Mouse (Mus musculus) hindbrain, embryonic 10.5 days (tissue): Measurements from ENCODE around the gene Klf16. TPM values are rescaled to one million over a fixed set of nuclear protein-coding genes. Genes with fewer than 3 reads are reported as not detected.

Source experiments
- DNase-seq: peaks from one replicate; pipeline ENCODE4 v3.0.0-alpha.2; 2017; ENCODE audit warnings: low spot score
- H3K27ac ChIP-seq: fragments of 300-500 bp; sonication (generic); 2 replicates; pipeline ENCODE4 v1.5.1; 2016; ENCODE audit warnings: mild to moderate bottlenecking, moderate library complexity
- H3K27me3 ChIP-seq: fragments of 300-500 bp; sonication (generic); 2 replicates; pipeline ENCODE4 v1.6.1; 2016; ENCODE audit warnings: mild to moderate bottlenecking; ENCODE audit not compliant: poor library complexity, insufficient read depth, severe bottlenecking
- H3K36me3 ChIP-seq: fragments of 300-500 bp; sonication (generic); 2 replicates; pipeline ENCODE4 v1.6.1; 2016; ENCODE audit warnings: mild to moderate bottlenecking, moderate library complexity
- H3K4me1 ChIP-seq: fragments of 300-500 bp; sonication (generic); replicated peaks from 2 replicates; pipeline ENCODE4 v1.6.1; 2016; ENCODE audit warnings: mild to moderate bottlenecking
- H3K4me3 ChIP-seq: fragments of 300-500 bp; sonication (generic); 2 replicates; pipeline ENCODE4 v1.5.1; 2016; ENCODE audit warnings: mild to moderate bottlenecking, moderate library complexity
- H3K9me3 ChIP-seq: fragments of 300-500 bp; sonication (generic); 2 replicates; pipeline ENCODE4 v1.6.1; 2016; ENCODE audit warnings: mild to moderate bottlenecking, moderate library complexity
- WGBS: fragments of 180-500 bp; shearing (Covaris S2); methylation state at CpG from one replicate; pipeline ENCODE4 v1.1.7; 2016; 5-methylcytosine and 5-hydroxymethylcytosine counted together
- polyA plus RNA-seq: library from polyadenylated mRNA; unstranded; fragments of >200 nt; fragmentation: Nextera tagmentation; extraction: Ambion mirVana; gene quantifications from 2 replicates; pipeline ENCODE4 v1.2.1, GENCODE M21; 2016

The Klf16 gene
- polyA plus RNA-seq, 1 experiment from 2014 or later = 7.3 TPM

GRCm38 (mm10) chr10:80578131-80578750 lies 1.1 kb upstream of the Klf16 start:
- Histone ChIP-seq H3K9me3 (no peaks in the 10 kb centered on the region), H3K27me3 (0 out of 2 replicates have a peak, but pooled peaks cover 3% of the 10 kb centered on the region), H3K36me3 (peaks cover 11% of the 10 kb centered on the region), H3K4me3 (peak overlapping the region; percentile 79), H3K4me1 (peaks cover 59% of the 10 kb centered on the region), H3K27ac (peak overlapping the region; percentile 90)
- WGBS = under 1% methylated on average over 29 of the region's 29 CpGs
- DNase-seq = peak; percentile 86

- Histone ChIP-seq H3K4me1 (peaks cover 75% of the 10 kb centered on the region), H3K36me3 (no peaks in the 10 kb centered on the region), H3K27ac (peak overlapping the region; percentile 90), H3K4me3 (peak overlapping the region; percentile 79), H3K9me3 (no peaks in the 10 kb centered on the region), H3K27me3 (0 out of 2 replicates have a peak, but pooled peaks cover 3% of the 10 kb centered on the region)
- DNase-seq = peak; percentile 51
- WGBS = under 1% methylated on average over 96 of the region's 96 CpGs
Observed at GRCm38 (mm10) chr10:80576351-80577194, 548 bp downstream of the Klf16 start.

GRCm38 (mm10) chr10:80575925-80576324 lies 1.2 kb downstream of the Klf16 start:
- Histone ChIP-seq H3K36me3 (no peaks in the 10 kb centered on the region), H3K9me3 (no peaks in the 10 kb centered on the region), H3K4me3 (peak overlapping the region; percentile 79), H3K4me1 (peaks cover 81% of the 10 kb centered on the region), H3K27me3 (0 out of 2 replicates have a peak, but pooled peaks cover 3% of the 10 kb centered on the region), H3K27ac (peak overlapping the region; percentile 90)
- 18% methylated on average over 17 of the region's 17 CpGs for WGBS
- no peak for DNase-seq

GRCm38 (mm10) chr10:80574896-80575295 lies 2.2 kb downstream of the Klf16 start:
- Histone ChIP-seq H3K36me3 (no peaks in the 10 kb centered on the region), H3K27ac (no peak overlapping the region), H3K4me1 (peaks cover 92% of the 10 kb centered on the region), H3K27me3 (0 out of 2 replicates have a peak, but pooled peaks cover 3% of the 10 kb centered on the region), H3K9me3 (no peaks in the 10 kb centered on the region), H3K4me3 (peak overlapping the region; percentile 79; the same call in 1 of the 2 replicates)
- WGBS = 82% methylated on average over 3 of the region's 3 CpGs
- DNase-seq = no peak

DNA sequence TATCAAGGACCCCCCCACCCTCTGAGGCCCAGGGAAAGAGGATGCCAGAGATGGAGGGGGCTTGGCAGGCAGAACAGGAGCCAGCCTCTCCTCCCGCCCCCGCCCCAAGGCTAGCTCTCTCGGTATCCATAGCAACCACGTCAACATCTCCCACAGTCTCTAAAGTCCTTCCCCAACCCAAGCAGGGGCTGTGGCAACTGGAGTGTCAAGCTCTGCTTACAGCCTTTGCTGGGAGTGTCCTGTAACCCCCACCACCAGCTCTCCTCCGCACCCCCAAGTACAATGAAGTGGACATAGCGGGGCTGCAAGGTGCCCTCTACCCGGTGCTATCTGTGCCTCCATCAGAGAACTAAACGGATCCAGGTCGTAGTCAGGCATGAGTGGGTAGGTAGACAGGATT lies 3.2 kb downstream of the Klf16 start:
- 0 out of 2 replicates have a peak, but pooled peaks cover 3% of the 10 kb centered on the region for H3K27me3 ChIP-seq
- no peaks in the 10 kb centered on the region for H3K9me3 ChIP-seq
- no peak for DNase-seq
- 59% methylated on average over 9 of the region's 9 CpGs for WGBS
- peaks cover 98% of the 10 kb centered on the region for H3K4me1 ChIP-seq
- peak overlapping the region; percentile 20; the same call in 1 of the 2 replicates for H3K4me3 ChIP-seq
- H3K27ac ChIP-seq = peak overlapping the region; percentile 46; the same call in 1 of the 2 replicates
- peaks cover under 1% of the 10 kb centered on the region; the same call in 1 of the 2 replicates for H3K36me3 ChIP-seq

DNA sequence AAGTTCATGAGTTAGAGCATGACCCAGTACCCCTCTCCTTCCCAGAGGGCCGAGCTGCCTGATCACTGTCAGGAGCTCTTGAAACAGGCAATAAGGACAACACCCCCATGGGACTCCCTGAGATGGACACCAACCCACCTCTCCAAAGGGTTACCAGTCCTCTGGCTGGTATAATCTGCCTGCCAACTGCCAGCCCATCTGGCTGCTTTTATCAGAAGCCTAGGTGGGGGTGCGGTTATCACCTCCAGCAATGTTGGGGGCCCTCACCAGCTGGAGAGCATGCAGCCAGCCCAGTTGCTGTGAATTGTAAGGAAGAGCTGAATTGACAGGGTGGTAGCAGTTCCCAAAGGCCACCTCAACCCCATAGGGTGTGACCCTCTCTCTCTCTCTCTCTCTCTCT lies 4.6 kb downstream of the Klf16 start:
- H3K36me3 ChIP-seq = peaks cover 12% of the 10 kb centered on the region
- no peak overlapping the region for H3K27ac ChIP-seq
- H3K9me3 ChIP-seq = no peaks in the 10 kb centered on the region
- H3K27me3 ChIP-seq = 0 out of 2 replicates have a peak, but pooled peaks cover 3% of the 10 kb centered on the region
- H3K4me1 ChIP-seq = peaks cover 91% of the 10 kb centered on the region
- H3K4me3 ChIP-seq = no peak overlapping the region
- DNase-seq = no peak
- 91% methylated on average over 2 of the region's 2 CpGs for WGBS

- 18% methylated on average over 30 of the region's 30 CpGs for WGBS
- Histone ChIP-seq H3K27me3 (0 out of 2 replicates have a peak, but pooled peaks cover 3% of the 10 kb centered on the region), H3K4me1 (peaks cover 91% of the 10 kb centered on the region), H3K36me3 (peaks cover 12% of the 10 kb centered on the region), H3K4me3 (peak overlapping the region; percentile 41), H3K9me3 (no peaks in the 10 kb centered on the region), H3K27ac (peak overlapping the region; percentile 88)
- DNase-seq = peak; percentile 49
Observed at GRCm38 (mm10) chr10:80570871-80571836, 6.0 kb downstream of the Klf16 start.

- Histone ChIP-seq H3K4me1 (peaks cover 88% of the 10 kb centered on the region), H3K27me3 (0 out of 2 replicates have a peak, but pooled peaks cover 2% of the 10 kb centered on the region), H3K27ac (peak overlapping the region; percentile 88), H3K36me3 (peaks cover 12% of the 10 kb centered on the region), H3K9me3 (no peaks in the 10 kb centered on the region), H3K4me3 (peak overlapping the region; percentile 41)
- WGBS = 91% methylated on average over 10 of the region's 10 CpGs
- no peak for DNase-seq
Observed at GRCm38 (mm10) chr10:80570419-80570818, 6.7 kb downstream of the Klf16 start.

GRCm38 (mm10) chr10:80569664-80570066 lies 7.5 kb downstream of the Klf16 start:
- H3K27ac ChIP-seq = peak overlapping the region; percentile 88
- peak overlapping the region; percentile 41 for H3K4me3 ChIP-seq

DNA sequence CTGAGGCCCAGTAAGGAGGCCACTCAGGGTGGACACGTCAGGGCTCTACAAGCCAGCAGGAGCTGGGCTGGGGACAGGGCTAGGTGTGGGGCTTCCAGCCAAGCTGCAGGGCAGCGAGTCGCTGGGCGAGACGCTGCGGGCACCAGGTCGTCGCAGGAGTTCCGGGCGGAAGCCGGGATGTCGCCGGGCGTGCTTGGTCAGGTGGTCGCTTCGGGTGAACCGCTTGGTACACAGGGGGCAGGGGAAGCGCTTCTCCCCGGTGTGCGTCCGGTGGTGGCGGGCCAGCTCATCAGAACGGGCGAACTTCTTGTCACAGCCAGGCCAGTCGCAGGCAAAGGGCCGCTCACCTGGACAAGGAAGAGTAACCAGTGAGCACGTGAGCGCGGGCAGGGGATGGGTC lies 8.2 kb downstream of the Klf16 start:
- peaks cover 12% of the 10 kb centered on the region for H3K36me3 ChIP-seq
- H3K27me3 ChIP-seq = no peaks in the 10 kb centered on the region
- H3K4me1 ChIP-seq = peaks cover 72% of the 10 kb centered on the region
- H3K9me3 ChIP-seq = no peaks in the 10 kb centered on the region
- no peak for DNase-seq
- H3K27ac ChIP-seq = no peak overlapping the region; the same call in 1 of the 2 replicates
- H3K4me3 ChIP-seq = peak overlapping the region; percentile 41
- WGBS = 96% methylated on average over 29 of the region's 29 CpGs

More at GRCm38 (mm10) chr10:80569664-80570066, 7.5 kb downstream of the Klf16 start:
- Histone ChIP-seq H3K27me3 (no peaks in the 10 kb centered on the region), H3K36me3 (peaks cover 12% of the 10 kb centered on the region), H3K4me1 (peaks cover 80% of the 10 kb centered on the region), H3K9me3 (no peaks in the 10 kb centered on the region)
- peak; percentile 50 for DNase-seq
- WGBS = 31% methylated on average over 10 of the region's 10 CpGs

GRCm38 (mm10) chr10:80566375-80567092 lies 10.6 kb downstream of the Klf16 start:
- Histone ChIP-seq H3K9me3 (no peaks in the 10 kb centered on the region), H3K4me3 (peak overlapping the region; percentile 29), H3K36me3 (peaks cover 12% of the 10 kb centered on the region), H3K27ac (peak overlapping the region; percentile 73), H3K27me3 (no peaks in the 10 kb centered on the region), H3K4me1 (peaks cover 58% of the 10 kb centered on the region)
- 23% methylated on average over 17 of the region's 17 CpGs for WGBS
- peak; percentile 89 for DNase-seq
